Mouse (Mus musculus) left cerebral cortex, adult 2 months (tissue): ENCODE measurements around the gene Nod1. TPM values are rescaled to one million over a fixed set of nuclear protein-coding genes. Genes with fewer than 3 reads are reported as not detected.
A peak's percentile ranks its signal among the peaks of the same experiment; 100 is the strongest.

Source experiments
- DNase-seq, 2 experiments: peaks; one replicate each; pipeline ENCODE4 v3.0.0; 2021 to 2022; ENCODE audit warnings: low spot score in 2 of 2, mixed read lengths in 1 of 2; ENCODE audit errors: extremely low spot score in 1 of 2
- H3K27ac ChIP-seq: fragments of 200-600 bp; 2 replicates; pipeline ENCODE4 v1.8.1; 2022
- H3K4me3 ChIP-seq: fragments of 200-600 bp; 2 replicates; pipeline ENCODE4 v1.8.1; 2022
- CTCF ChIP-seq: fragments of 200-600 bp; IDR thresholded peaks from 2 replicates; pipeline ENCODE4 v1.8.1; 2022; ENCODE audit warnings: antibody characterized with exemption, mild to moderate bottlenecking, moderate library complexity
- intact Hi-C: fragments of 180-260 bp; cut with DNase I; formaldehyde crosslinking; loops from one replicate; pipeline ENCODE4 v1.15.1; 2025
- total RNA-seq, 2 experiments: library from RNA; stranded (reverse); gene quantifications; 2 replicates each; pipeline ENCODE4 v1.2.3; 2021

Gene Nod1
- total RNA-seq, 2 experiments from 2014 or later = 3.4 to 4.3 TPM

DNA sequence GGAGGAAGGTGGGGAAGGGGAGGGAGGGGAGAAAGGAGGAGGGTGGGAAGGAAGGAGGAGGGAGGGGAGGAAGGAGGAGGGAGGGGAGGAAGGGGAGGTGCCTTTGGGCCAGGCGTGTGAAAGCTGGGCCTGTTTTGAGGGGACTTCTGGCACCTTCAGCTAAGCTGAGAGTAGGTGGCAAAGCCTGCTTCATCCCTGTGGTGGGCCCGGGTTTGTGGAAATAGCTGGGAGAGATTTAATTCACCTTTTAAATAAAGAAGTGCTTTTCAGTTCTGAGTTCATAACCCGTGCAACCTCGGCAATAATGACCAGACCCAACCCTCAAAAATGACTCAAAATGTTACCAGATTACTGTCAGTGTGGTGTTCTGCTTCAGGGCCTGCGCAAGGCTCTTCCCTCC is 39.2 kb downstream of the Nod1 start:
- intact Hi-C loops = no loop called here
- Histone ChIP-seq H3K4me3 (no peak overlapping the region), H3K27ac (no peak overlapping the region)
- no peak for TF ChIP-seq CTCF
- no peak for DNase-seq

DNA sequence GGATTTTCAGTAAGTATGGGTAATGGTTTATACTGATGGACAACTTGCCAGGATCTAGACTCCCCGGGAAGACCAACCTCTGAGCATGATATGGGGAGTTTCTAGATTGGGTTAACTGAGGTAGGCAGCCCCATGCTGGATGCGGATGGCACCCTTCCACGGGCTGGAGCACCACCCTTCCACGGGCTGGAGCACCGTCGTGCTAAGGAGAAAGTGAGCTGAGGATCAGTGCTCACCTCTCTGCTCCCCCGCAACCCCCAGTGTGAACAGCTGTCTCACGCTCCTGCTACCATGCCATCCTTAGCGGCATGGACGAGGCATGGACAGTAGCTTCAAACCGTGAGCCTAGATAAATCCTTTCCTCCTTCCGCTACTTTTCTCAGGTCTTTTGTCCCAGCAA is 39.9 kb downstream of the Nod1 start:
- no peak for DNase-seq
- no peak overlapping the region for H3K27ac ChIP-seq
- no peak for TF ChIP-seq CTCF
- intact Hi-C loops = no loop called here
- no peak overlapping the region for H3K4me3 ChIP-seq

DNA sequence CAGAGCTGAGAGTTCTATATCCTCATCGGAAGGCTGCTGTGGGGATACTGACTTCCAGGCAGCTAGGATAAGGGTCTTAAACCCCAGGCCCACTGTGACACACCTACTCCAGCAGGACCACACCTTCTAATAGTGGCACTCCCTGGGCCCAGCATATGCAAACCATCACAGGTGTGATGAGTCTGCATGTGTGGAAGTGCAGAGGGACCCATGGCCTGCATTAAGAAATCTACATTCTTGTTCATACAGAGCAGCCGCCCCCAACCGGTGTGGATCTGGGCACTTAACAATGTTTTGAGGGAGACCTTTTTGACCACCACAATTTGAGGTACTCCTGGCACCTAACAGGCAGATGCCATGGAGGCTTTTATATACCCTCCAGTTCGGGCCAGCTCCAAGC is 40.8 kb downstream of the Nod1 start:
- DNase-seq = no peak
- intact Hi-C loops = no loop called here
- Histone ChIP-seq H3K4me3 (no peak overlapping the region), H3K27ac (no peak overlapping the region)
- TF ChIP-seq CTCF = no peak

DNA sequence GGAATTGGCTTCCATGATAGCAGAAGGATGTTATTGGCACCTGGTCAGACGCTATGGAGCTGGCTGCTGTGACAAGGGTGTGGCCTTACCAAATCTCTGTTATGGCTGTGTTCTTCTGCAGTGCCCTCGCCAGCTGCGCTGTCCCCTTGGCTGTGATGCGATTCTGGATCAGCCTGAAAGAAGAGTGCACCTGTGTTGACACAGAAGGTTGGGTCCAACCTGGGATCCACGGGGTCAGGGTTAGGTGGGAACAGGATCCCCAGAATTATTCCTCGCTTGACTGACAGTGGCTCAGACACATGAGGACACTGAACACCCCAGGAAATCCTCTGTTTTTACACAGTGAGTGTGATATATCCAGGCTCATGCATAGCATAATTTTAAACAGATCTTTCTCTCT is 44.5 kb downstream of the Nod1 start:
- TF ChIP-seq CTCF = no peak
- intact Hi-C loops = loop anchor here (5.0 kb wide), 1 partner anchor 34 kb away; no protein-coding TSS in a partner anchor

DNA sequence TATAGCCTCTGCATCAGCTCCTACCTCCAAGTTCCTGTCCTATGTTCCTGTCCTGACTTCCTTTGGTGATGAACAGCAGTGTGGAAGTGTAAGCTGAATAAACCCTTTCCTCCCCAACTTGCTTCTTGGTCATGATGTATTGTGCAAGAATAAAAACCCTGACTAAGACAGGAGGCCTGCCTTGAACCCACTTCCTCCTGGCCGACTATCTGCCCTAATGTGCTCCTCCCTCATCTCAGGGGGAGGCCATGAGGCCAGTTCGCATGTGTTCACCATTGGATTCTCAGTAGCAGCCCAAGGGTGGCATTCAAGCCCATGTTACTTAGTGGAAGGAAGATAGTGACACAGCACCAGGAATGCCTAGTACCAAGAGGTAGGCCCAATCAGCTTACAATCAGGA is 45.5 kb downstream of the Nod1 start:
- intact Hi-C loops = loop anchor here (5.0 kb wide), 1 partner anchor 35 kb away; no protein-coding TSS in a partner anchor
- DNase-seq = no peak
- Histone ChIP-seq H3K4me3 (no peak overlapping the region), H3K27ac (no peak overlapping the region)
- no peak for TF ChIP-seq CTCF

More for the DNA sequence above, 44.5 kb downstream of the Nod1 start:
- Histone ChIP-seq H3K27ac (no peak overlapping the region), H3K4me3 (no peak overlapping the region)
- no peak for DNase-seq

DNA sequence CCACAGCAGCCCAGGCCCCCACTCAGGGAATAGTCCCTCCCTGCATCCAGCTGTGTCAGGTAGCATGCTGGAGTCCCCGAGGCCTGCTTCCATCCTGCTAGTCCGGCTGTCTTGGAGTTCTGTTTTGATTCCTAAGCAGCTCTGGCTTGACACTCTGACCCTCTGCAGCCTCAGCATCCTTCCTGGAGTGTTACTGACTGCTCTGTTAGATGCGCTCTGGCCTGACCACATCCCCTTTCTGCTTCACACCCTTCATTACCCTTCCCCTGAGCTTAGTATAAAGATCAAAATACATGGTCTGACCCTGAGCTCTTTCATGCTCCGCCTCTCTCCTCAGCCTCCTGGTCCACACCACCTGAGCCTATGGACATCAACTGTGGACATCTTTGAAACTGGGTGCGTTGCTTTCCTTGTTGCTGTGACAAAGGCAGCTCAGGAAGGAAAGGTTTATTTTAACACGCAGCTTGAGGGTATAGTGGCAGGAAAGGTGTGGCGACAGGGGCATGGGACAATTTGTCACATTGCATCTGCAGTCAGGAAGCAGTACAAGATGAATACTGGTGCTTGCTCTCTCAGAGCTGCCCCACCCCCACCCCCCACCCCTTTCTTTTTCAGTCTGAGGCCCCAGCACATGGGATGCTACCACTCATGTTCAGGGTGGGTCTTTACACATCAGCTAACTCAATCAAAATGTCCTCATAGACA is 46.5 kb downstream of the Nod1 start:
- DNase-seq = no peak
- no peak overlapping the region for H3K4me3 ChIP-seq
- H3K27ac ChIP-seq = no peak overlapping the region
- no peak for TF ChIP-seq CTCF
- intact Hi-C loops = loop anchor here (5.0 kb wide), 1 partner anchor 36 kb away; no protein-coding TSS in a partner anchor

DNA sequence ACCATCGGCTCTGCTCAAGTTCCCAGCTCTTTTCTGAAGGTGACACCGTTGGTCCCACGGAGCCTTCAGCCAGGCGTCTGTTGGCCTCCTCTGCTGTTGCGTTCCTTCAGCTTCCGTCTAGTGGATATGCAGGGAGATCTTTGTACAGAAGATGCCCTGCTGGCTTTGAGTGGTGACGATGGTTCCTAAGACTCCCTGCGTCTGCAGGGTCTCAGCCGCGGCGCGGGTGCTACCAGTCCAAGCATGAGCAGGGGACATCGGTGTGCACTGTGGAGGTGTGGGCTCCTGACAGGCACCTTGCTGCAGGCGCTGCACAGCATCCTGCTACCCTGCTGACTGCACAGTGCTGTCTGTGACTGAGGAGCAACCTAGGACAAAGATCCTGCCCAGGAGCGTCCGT is 47.9 kb downstream of the Nod1 start:
- no peak for DNase-seq
- intact Hi-C loops = no loop called here
- Histone ChIP-seq H3K4me3 (no peak overlapping the region), H3K27ac (no peak overlapping the region)
- TF ChIP-seq CTCF = no peak

DNA sequence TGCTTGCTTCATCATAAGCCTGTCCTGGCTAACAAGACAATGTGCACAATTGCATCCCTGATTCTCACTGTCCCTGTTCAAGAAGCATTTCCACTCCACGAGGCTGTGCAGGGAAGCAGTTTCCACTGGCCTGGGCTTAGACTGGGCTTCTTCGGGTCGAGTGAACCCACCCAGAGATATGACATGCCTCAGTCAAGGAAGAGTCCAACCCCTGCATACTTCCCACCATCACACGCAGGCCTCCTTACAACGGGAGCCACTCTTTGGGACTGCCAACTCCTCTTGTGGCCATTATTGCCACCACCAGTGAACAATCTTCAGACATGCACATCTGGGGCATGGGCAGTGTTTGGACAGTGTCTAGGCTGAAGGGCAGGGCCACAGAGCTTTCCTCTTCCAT is 53.9 kb downstream of the Nod1 start:
- Histone ChIP-seq H3K4me3 (no peak overlapping the region), H3K27ac (no peak overlapping the region)
- no peak for DNase-seq
- TF ChIP-seq CTCF = no peak
- intact Hi-C loops = loop anchor here (5.0 kb wide), 1 partner anchor 254 kb away; no protein-coding TSS in a partner anchor

DNA sequence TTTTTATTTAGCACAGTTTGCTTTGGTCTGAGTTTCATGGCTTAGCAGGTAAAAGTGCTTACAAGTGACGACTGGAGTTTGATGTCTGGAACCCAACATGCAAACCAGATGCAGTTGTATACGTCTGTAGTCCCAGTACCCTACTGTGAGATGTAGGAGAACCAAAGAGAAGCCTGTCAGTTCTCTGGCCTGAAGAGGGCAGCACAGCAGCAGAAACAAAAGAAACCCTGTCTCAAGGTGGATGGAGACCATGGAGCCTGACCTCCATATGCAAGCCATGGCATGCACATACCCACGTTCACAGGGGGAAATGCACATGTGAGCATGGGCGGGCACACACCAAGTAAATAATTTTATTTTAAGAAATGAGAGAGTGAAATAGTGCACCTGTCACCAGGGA is 54.9 kb downstream of the Nod1 start:
- intact Hi-C loops = loop anchor here (1.0 to 5.0 kb wide), 3 partner anchors 75 to 255 kb away; partner anchors contain the start of gene Ggct
- Histone ChIP-seq H3K4me3 (no peak overlapping the region), H3K27ac (no peak overlapping the region)
- peak; percentile 71 for TF ChIP-seq CTCF
- peak; percentile 30 to 33 for DNase-seq

DNA sequence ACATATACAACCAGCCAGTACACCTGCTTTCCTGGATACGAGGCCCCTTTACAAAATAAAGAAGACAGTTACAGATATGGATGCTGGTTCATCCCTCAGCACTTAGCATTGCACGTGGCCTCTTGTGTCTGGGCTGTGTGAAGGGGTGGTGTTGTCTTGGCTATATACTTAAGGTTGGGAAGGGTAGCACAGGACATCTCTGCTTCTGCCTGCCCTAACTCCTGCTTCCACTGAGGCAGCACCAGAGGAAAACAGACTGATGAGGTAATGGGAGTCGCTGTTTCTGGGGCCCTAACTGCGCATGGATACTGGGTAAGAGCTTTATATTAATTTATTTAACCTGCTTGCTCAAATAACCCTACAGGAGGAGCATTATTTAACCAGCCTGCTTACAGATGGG is 55.5 kb downstream of the Nod1 start:
- TF ChIP-seq CTCF = no peak
- no peak for DNase-seq
- H3K4me3 ChIP-seq = no peak overlapping the region
- no peak overlapping the region for H3K27ac ChIP-seq
- intact Hi-C loops = loop anchor here (1.0 to 5.0 kb wide), 3 partner anchors 76 to 255 kb away; partner anchors contain the start of gene Ggct

DNA sequence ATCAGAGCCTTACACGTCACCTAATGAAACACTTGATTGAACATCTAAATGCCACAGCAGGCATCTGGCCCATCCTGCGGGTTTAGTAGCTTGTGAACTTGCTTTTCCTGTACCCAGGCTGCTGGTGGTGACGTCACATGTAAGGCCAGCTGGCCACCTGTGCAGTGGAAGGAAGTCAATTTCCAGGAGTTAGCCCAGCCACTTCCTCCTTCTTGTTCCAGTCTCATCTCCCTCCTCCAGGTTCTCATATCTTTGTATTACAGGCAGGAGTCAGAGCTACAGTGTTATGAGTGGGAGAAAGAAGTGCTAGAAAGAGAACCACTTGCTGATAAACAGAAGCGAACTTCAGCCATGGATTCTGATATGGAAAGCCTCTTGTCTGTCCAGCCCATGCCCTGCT is 56.2 kb downstream of the Nod1 start:
- DNase-seq = no peak
- Histone ChIP-seq H3K27ac (no peak overlapping the region), H3K4me3 (no peak overlapping the region)
- TF ChIP-seq CTCF = no peak
- intact Hi-C loops = loop anchor here (2.0 to 5.0 kb wide), 2 partner anchors 77 to 256 kb away; partner anchors contain the start of gene Ggct

DNA sequence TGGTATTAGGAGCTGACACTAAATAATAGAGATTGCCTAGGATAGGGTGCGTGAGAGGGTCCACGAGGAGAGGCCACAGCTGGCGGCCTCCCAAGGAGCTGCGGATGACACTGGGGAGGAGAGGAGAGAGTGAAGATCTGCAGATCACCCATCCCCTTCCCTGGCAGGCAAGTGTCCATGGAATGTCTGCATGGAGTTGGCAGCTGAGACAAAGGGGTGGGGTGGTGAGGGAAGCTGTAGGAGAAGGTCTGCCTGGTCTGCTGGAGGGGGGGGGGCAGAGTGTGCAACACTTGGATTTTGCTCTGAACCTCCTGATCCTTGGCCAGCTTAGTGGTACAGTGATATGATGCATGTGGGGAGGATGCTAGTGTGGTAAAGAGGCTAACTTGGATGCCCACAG is 57.4 kb downstream of the Nod1 start:
- Histone ChIP-seq H3K27ac (no peak overlapping the region), H3K4me3 (no peak overlapping the region)
- DNase-seq = no peak
- TF ChIP-seq CTCF = no peak
- intact Hi-C loops = loop anchor here (5.0 kb wide), 1 partner anchor 257 kb away; no protein-coding TSS in a partner anchor
